Mouse (Mus musculus) 416B (cell line): ENCODE results near the gene Tbc1d1.
A peak's percentile ranks its signal among the peaks of the same experiment; 100 is the strongest.
"Not testable (repeated sequence)": the region's sequence is repeated elsewhere in the genome, so short reads cannot be mapped to it uniquely, and the experiment has no call there.

ENCODE experiments used
- DNase-seq: peaks from one replicate; pipeline ENCODE4 v3.0.0; 2011; ENCODE audit warnings: low read depth

Tbc1d1 gene

DNA sequence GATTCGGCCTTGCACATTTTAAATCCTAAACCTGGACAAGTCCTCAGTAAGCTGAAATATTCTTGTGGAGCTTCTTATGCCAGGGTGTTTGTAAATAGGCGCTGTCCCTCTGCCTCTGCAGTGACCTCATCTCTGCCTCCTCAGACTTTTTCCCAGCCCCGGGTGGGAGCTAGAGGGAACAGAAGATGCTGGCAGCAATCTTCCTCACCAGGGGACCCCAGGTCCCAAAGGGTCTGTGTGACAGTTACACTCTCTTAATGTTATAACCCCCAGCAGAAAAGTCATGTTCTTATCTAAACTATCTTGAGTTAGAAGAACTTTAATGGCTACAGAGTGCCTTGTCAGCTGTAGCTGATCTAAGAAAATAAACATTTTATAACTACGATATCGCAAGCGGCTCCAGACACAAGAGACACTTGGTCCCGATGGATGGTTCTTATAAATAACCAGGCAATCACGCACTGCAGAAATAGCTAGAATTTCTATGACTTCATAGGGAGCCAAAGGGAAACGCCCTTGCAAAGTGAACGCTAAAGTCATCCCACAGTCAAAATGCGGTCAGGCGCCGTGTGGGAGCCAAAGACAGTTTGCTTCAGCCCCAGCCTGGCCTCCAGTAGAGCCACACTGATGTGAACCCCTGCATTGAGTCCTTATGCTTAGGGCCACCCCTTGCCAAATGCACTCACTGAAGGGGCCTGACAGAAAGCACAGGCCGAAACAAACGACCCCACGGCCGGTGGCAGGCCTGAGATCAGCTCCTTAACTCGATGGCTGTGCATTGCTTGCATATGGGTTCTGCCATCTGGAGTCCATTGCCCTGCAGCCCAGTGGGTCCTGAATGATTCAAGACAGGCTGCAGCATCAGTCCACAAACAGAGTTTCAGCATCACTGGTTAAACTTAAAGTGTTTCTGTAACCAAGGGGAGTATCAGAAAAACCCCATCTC, 202.8 kb downstream of the Tbc1d1 start:
- DNase-seq, result no peak

DNA sequence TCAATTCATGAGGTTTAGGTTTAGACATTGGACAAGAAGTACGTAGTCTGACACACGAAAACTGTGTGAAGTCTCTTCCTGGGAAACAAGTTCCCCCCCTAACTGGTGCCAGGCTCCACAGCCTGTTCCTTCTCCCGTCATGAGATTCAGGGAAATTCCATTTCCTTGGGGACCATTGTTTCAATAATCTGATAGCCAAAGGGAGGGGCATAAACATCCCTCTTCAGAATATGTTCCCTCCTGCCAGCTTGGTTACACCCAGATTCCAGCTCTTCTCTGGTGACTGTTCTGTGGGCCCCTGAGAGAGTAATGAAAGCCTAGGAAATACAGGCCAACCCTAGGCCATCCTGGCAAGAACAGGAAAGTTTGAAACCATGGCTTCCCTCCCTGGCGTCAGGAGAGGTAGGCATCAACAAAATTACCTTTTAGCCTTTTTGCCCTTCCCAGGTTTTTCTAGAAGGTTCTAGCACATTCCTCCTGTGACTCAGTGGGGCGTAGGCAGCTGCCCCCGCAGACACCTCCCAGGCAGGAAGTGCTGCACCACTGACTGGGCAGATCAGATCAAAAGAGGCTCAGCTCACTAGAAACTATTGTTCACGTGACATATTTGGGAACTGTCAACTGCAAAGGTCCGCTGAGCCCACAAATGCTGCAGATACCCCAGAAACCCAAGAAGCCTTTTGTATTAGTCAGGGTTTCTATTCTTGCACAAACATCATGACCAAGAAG, 204.2 kb downstream of the Tbc1d1 start:
- DNase-seq, result peak; percentile 77

- not testable (repeated sequence) for DNase-seq
These were observed 204.8 kb downstream of the Tbc1d1 start for GRCm38 (mm10) chr5:64360876-64361268.

DNA sequence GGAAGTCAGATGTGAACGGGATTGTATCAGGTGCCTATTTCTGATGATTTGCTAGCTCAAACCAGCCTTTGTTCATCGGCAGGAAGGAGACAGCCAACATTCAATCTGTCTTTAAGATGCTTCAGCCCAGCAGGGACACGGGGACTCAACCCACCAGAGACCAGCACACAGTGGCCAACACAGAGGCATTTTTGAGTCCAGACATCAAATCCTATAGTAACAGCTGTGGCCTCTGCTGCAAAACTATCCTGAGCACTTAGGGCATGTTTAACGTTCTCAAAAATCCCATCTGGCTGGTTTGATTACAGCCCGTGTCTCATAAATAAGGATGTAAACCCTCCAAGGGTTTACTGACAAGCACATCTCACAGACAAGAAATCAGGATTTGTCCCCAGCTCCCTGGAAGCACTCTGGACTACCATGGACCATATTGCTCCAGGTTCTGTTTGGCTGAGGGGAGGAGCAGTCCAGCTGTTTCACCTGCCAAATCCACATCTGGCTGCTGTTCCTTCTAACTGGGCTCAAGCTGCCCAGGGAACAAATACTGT, 207.8 kb downstream of the Tbc1d1 start:
- DNase-seq, result no peak

GRCm38 (mm10) chr5:64364432-64365125, 208.5 kb downstream of the Tbc1d1 start:
- DNase-seq, result no peak

DNA sequence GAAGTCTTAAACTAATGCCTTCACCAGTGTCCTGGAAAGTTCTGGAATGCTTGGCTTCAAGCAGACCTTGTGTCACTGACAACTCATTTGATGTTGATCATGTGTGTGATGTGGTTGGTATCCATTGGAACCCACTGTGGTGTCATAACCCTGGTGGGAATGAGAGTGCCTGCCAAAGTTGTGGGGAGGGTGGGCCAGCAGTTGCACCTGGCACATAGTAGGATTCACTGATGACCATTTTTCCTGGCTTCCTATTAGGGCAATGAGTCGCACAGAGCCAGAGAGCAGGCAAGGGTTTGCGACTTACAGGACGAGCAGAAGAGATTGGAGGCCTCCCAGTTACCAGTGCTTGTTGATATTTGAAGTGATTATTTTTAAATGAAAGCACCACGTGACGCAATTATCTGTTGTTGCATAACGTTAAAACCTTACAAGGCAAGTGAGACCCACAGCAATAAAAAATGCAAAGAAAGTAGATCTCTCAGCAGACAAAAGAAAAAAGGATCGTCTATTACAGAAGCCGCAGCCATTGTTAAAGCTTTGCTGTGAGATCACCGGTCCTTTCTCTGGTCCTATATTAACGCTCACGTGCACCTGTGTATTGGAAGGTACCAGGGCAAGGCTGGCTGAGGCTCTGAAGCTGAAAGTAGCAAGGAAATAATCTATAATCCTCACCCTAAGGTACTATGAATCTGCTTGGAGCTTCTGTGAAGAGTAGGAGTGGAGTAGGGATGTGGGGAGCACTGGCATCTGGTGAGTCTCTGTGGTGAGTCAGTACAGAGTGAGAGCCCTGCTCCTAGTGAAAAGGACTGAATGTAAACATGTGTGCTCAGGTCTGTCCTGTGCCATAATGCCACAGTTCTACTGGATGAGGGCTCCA, 209.3 kb downstream of the Tbc1d1 start:
- DNase-seq, result no peak

- no peak for DNase-seq
These were observed 210.0 kb downstream of the Tbc1d1 start for GRCm38 (mm10) chr5:64366113-64366512.

- DNase-seq, result no peak
These were observed 211.3 kb downstream of the Tbc1d1 start for GRCm38 (mm10) chr5:64367426-64367825.

DNA sequence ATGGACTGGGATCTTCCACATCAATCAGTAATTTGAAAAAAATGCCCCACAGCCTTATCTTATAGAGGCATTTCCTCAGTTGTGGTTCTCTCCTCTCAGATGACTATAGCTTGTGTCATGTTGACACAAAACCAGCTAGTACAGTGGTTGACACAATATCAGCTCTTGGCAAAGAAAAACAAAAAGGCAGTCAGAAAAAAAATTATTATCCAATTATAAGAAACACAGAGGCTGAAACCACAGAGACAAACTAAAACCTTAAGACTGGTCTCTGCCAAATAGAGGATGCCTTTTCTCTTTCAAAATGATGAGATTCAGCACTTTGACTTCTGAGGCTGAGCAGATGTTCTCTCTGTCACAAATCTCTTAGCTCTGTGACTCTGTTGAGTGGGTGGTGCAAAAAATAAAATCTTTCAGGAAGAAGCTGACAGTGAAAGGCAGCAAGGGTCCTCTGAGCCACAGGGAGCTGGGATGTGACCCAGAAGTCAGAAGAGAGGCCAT, 215.3 kb downstream of the Tbc1d1 start:
- peak; percentile 79 for DNase-seq

- DNase-seq, result no peak
These were observed 216.3 kb downstream of the Tbc1d1 start for GRCm38 (mm10) chr5:64372292-64372961.

DNA sequence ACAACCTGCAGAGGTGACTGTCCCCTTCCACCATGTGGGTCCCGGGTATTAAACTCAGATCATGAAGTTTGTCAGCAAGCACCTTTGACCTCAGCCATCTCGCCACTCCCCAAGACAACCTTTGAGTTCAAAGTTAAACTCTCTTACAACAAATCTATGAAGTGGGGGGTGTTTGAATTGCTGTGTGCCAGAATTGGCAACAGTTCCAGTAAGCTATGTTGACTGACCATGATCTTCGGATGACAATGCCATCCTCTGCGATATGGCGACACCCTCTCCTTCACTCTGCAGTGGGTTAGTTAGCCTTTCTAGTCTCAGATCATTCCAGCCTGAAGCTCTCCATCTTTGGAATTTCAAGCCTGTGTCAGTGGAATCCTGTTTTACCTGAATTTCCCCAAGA, 217.6 kb downstream of the Tbc1d1 start:
- DNase-seq, result no peak

DNA sequence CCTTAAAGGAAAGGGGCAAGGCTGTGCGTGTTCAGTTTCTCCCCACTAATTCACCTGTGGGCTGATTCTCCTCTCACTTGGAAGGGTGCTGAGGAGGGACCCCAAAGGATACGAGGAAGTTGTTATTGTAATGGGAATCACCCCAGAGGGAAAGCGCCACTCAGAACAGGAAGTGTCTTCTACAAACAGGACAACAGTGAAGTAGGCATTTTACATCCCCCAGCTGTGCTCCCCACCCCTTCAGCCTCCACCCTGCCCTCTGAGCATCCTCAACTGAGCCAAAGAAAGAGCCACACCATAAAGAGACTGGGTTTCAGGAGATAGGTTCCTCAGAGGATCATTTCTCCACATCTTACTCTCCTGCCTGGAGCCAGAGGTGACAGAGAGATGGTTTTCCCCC, 219.7 kb downstream of the Tbc1d1 start:
- no peak for DNase-seq

GRCm38 (mm10) chr5:64376466-64376865, 220.4 kb downstream of the Tbc1d1 start:
- DNase-seq, result no peak

- peak; percentile 55 for DNase-seq
These were observed 221.6 kb downstream of the Tbc1d1 start for GRCm38 (mm10) chr5:64377705-64378104.

- DNase-seq, result peak; percentile 40
These were observed 222.6 kb downstream of the Tbc1d1 start for GRCm38 (mm10) chr5:64378591-64379275.

- no peak for DNase-seq
These were observed 223.7 kb downstream of the Tbc1d1 start for GRCm38 (mm10) chr5:64379829-64380228.

DNA sequence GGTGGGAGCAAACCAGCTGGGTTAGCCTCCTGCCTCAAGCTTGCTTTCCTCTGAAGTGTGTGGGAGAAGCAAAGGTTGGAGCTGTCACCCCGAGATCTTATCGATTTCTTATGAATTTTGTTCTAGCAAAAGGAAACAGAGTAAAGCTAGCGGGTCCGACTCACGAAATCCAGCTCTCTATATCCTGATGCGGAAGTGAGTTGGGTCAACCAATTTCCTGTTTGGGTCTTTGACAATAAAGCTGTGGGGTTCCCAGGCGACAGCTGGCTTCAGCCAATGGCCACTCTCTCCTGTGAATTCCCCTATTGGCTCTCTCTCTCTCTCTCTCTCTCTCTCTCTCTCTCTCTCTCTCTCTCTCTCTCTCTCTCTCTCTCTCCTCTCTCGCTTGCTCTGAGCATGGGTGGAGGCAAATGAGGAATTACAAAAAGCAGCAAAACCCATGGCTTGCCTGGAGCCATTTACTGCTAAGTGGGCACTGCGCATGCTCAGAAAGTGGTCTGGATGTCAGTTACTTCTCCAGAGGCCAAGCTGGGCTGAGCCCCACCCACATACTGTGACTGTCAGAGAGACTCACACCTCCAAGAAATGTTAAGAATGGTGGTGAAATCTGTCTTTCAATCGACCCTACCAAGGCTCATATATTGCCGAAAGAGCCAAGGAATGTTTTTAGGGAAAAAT, 224.7 kb downstream of the Tbc1d1 start:
- peak; percentile 88 for DNase-seq

- DNase-seq, result no peak
These were observed 225.4 kb downstream of the Tbc1d1 start for GRCm38 (mm10) chr5:64381538-64381937.

DNA sequence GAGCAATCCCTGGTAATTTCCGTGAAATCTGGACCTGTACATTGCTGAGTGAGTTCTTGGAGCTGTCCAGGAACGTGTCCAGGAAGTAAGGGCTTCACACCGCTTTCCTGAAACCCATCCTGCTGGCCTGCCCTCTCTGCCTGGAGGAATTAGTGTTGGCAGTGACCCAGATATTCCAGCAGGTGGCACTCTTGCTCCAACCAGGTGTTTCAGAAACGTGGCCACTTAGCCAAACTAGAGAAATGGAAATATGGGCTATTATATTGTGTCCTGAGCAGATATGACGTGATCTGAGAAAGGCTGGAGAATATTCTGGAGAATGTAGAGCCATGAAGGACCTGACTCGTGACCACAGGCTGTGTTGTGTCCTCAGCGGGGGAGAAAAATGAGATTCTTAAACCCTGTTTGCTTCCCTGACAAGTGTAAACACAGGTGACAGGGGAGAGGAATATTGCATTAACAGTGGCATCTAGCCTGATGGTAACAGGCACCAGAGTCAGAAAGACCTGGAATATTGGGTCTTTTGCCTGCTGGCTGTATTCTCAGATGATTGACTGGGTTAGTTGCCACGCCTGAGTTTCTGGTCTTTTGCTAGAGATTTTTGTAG, 226.4 kb downstream of the Tbc1d1 start:
- peak; percentile 82 for DNase-seq
